Mouse (Mus musculus): ENCODE data around the gene Adcyap1. TPM values are rescaled to one million over a fixed set of nuclear protein-coding genes. Genes with fewer than 3 reads are reported as not detected.

Adcyap1 gene
- total and polyA plus RNA-seq, 3 experiments = not detected

- Histone ChIP-seq H3K9ac (ENCODE audit: control insufficient read depth, low read depth, low read length, poor library complexity, severe bottlenecking) (no peak overlapping the region), H3K9me3 (replicated peaks; ENCODE audit: insufficient read depth, low read length) (no peaks in the 10 kb centered on the region), H3K4me1 (ENCODE audit: control insufficient read depth in 1 of 2, insufficient read depth in 2 of 2, low read length in 2 of 2) (no peaks in the 10 kb centered on the region), H3K79me2 (ENCODE audit: control insufficient read depth, insufficient read depth, low read length, poor library complexity) (no peaks in the 10 kb centered on the region), H3K27ac (ENCODE audit: control insufficient read depth, low read depth, low read length) (no peak overlapping the region), H3K4me3 (ENCODE audit: control insufficient read depth in 1 of 2, insufficient read depth in 1 of 2, low read depth in 2 of 2, low read length in 2 of 2) (no peak overlapping the region), H3K36me3 (ENCODE audit: control insufficient read depth in 1 of 2, insufficient read depth in 2 of 2, low read length in 2 of 2) (no peaks in the 10 kb centered on the region), H3K27me3 (ENCODE audit: control insufficient read depth in 1 of 2, insufficient read depth in 2 of 2, low read length in 2 of 2) (no peaks in the 10 kb centered on the region)
- no peak for DNase-seq (ENCODE audit: low read depth, low spot score)
- TF ChIP-seq ELF1 (IDR thresholded peaks at IDR 0.05; ENCODE audit: low read depth, low read length) (no peak), GATA1 (IDR thresholded peaks at IDR 0.05; ENCODE audit: low read depth, low read length) (no peak), MAX (IDR thresholded peaks at IDR 0.05; ENCODE audit: low read length) (no peak), BHLHE40 (IDR thresholded peaks at IDR 0.05; ENCODE audit: borderline replicate concordance, low read depth, low read length) (no peak), MYB (IDR thresholded peaks at IDR 0.05; ENCODE audit: low read depth, low read length) (no peak), MAFK (IDR thresholded peaks at IDR 0.05; ENCODE audit: borderline replicate concordance, low read depth, low read length) (no peak), RCOR1 (IDR thresholded peaks at IDR 0.05; ENCODE audit: low read depth, low read length) (no peak), E2F4 (IDR thresholded peaks at IDR 0.05; ENCODE audit: borderline replicate concordance, low read depth, low read length) (no peak), CTCF (IDR thresholded peaks at IDR 0.05 in 2 of 3, conservative IDR thresholded peaks at IDR 0.05 in 1 of 3; ENCODE audit: control insufficient read depth in 1 of 3, insufficient read depth in 1 of 3, low read depth in 2 of 3, low read length in 3 of 3, poor library complexity in 1 of 3, severe bottlenecking in 1 of 3) (no peak), CHD1 (IDR thresholded peaks at IDR 0.05; ENCODE audit: low read depth, low read length) (no peak), ZMIZ1 (IDR thresholded peaks at IDR 0.05; ENCODE audit: low read depth, low read length) (no peak), POLR2AphosphoS2 (IDR thresholded peaks at IDR 0.05; ENCODE audit: low read length) (no peak), TCF12 (IDR thresholded peaks at IDR 0.05; ENCODE audit: low read depth, low read length) (no peak), NELFE (IDR thresholded peaks at IDR 0.05; ENCODE audit: low read depth, low read length) (no peak)
Observed at GRCm38 (mm10) chr17:93218640-93219039, 19.8 kb downstream of the Adcyap1 start.

- Histone ChIP-seq H3K4me3 (ENCODE audit: control insufficient read depth in 1 of 2, insufficient read depth in 1 of 2, low read depth in 2 of 2, low read length in 2 of 2) (no peak overlapping the region), H3K79me2 (ENCODE audit: control insufficient read depth, insufficient read depth, low read length, poor library complexity) (no peaks in the 10 kb centered on the region), H3K27me3 (ENCODE audit: control insufficient read depth in 1 of 2, insufficient read depth in 2 of 2, low read length in 2 of 2) (no peaks in the 10 kb centered on the region), H3K4me1 (ENCODE audit: control insufficient read depth in 1 of 2, insufficient read depth in 2 of 2, low read length in 2 of 2) (no peaks in the 10 kb centered on the region), H3K36me3 (ENCODE audit: control insufficient read depth in 1 of 2, insufficient read depth in 2 of 2, low read length in 2 of 2) (no peaks in the 10 kb centered on the region), H3K27ac (ENCODE audit: control insufficient read depth, low read depth, low read length) (no peak overlapping the region), H3K9ac (ENCODE audit: control insufficient read depth, low read depth, low read length, poor library complexity, severe bottlenecking) (no peak overlapping the region), H3K9me3 (replicated peaks; ENCODE audit: insufficient read depth, low read length) (no peaks in the 10 kb centered on the region)
- TF ChIP-seq RCOR1 (IDR thresholded peaks at IDR 0.05; ENCODE audit: low read depth, low read length) (no peak), RAD21 (IDR thresholded peaks at IDR 0.05; ENCODE audit: low read depth, low read length) (no peak), E2F4 (IDR thresholded peaks at IDR 0.05; ENCODE audit: borderline replicate concordance, low read depth, low read length) (no peak), MYC (IDR thresholded peaks at IDR 0.05; ENCODE audit: low read depth, low read length) (no peak), SIN3A (IDR thresholded peaks at IDR 0.05; ENCODE audit: low read length) (no peak), TBP (IDR thresholded peaks at IDR 0.05; ENCODE audit: low read depth, low read length) (no peak), MXI1 (IDR thresholded peaks at IDR 0.05; ENCODE audit: low read depth, low read length) (no peak), MAFK (IDR thresholded peaks at IDR 0.05; ENCODE audit: borderline replicate concordance, low read depth, low read length) (no peak), CHD2 (IDR thresholded peaks at IDR 0.05; ENCODE audit: low read length) (no peak), POLR2AphosphoS2 (IDR thresholded peaks at IDR 0.05; ENCODE audit: low read length) (no peak), ELF1 (IDR thresholded peaks at IDR 0.05; ENCODE audit: low read depth, low read length) (no peak), GABPA (IDR thresholded peaks at IDR 0.05; ENCODE audit: low read depth, low read length) (no peak), JUND (IDR thresholded peaks at IDR 0.05; ENCODE audit: low read depth, low read length) (no peak)
- DNase-seq (ENCODE audit: low read depth, low spot score) = no peak
Observed at GRCm38 (mm10) chr17:93237355-93237754, 38.5 kb downstream of the Adcyap1 start.

Measured in MEL (cell line).